Mouse (Mus musculus) liver, adult 2 months (tissue): ENCODE results near the gene Hoxc12. TPM values are rescaled to one million over a fixed set of nuclear protein-coding genes. Genes with fewer than 3 reads are reported as not detected.

Experiments used
- DNase-seq: peaks from one replicate; pipeline ENCODE4 v3.0.0-alpha.2; 2011; ENCODE audit warnings: low read depth, low spot score; ENCODE audit errors: extremely low read depth
- H3K27ac ChIP-seq: fragments of 200-500 bp; replicated peaks from 2 replicates; pipeline ENCODE4 v1.5.1; 2012; ENCODE audit warnings: low read depth, mild to moderate bottlenecking, control low read depth, inconsistent platforms, low read length; ENCODE audit not compliant: insufficient read depth
- H3K27me3 ChIP-seq: fragments of 200-500 bp; 2 replicates; pipeline ENCODE4 v1.6.1; 2012; ENCODE audit warnings: mild to moderate bottlenecking, moderate library complexity, low read length, inconsistent platforms; ENCODE audit not compliant: control insufficient read depth, insufficient read depth
- H3K36me3 ChIP-seq: fragments of 200-500 bp; 2 replicates; pipeline ENCODE4 v1.6.1; 2012; ENCODE audit warnings: low read length, inconsistent platforms; ENCODE audit not compliant: control insufficient read depth, insufficient read depth
- H3K4me1 ChIP-seq: fragments of 200-500 bp; 2 replicates; pipeline ENCODE4 v1.6.1; 2011; ENCODE audit warnings: low read length; ENCODE audit not compliant: control insufficient read depth, insufficient read depth
- H3K4me3 ChIP-seq: fragments of 200-500 bp; 2 replicates; pipeline ENCODE4 v1.5.1; 2011; ENCODE audit warnings: low read depth, mild to moderate bottlenecking, control low read depth, low read length, moderate library complexity; ENCODE audit not compliant: insufficient read depth
- H3K79me2 ChIP-seq: fragments of 200-500 bp; 2 replicates; pipeline ENCODE4 v1.6.1; 2012; ENCODE audit warnings: inconsistent platforms, mild to moderate bottlenecking, low read length, moderate library complexity; ENCODE audit not compliant: control insufficient read depth, insufficient read depth
- H3K9ac ChIP-seq: fragments of 200-500 bp; 2 replicates; pipeline ENCODE4 v1.6.1; 2012; ENCODE audit warnings: low read depth, mild to moderate bottlenecking, control low read depth, inconsistent platforms, low read length
- CTCF ChIP-seq: fragments of 200-500 bp; IDR thresholded peaks from 2 replicates; pipeline ENCODE4 v1.5.1; 2011; ENCODE audit warnings: low read depth, low read length, control low read depth
- POLR2A ChIP-seq: fragments of 200-500 bp; IDR thresholded peaks from 2 replicates; pipeline ENCODE4 v1.6.1; 2011; ENCODE audit warnings: low read length, control low read depth; ENCODE audit not compliant: insufficient read depth; ENCODE audit errors: extremely low read depth
- WGBS: fragments of 180-500 bp; shearing (Covaris S2); methylation state at CpG from one replicate; pipeline ENCODE4 v1.1.7; 2018; 5-methylcytosine and 5-hydroxymethylcytosine counted together
- polyA plus RNA-seq: library from polyadenylated mRNA; depleted of rRNA; stranded (reverse); fragments of >200 nt; gene quantifications from 2 replicates; pipeline ENCODE4 v1.2.3, GENCODE M21; 2012
- total RNA-seq: library from RNA; depleted of rRNA; stranded (reverse); fragments of >200 nt; gene quantifications from 2 replicates; pipeline ENCODE4 v1.2.3, GENCODE M21; 2014

Gene Hoxc12
- total and polyA plus RNA-seq, 2 experiments: not detected

- TF ChIP-seq CTCF (no peak), POLR2A (no peak)
Observed at GRCm38 (mm10) chr15:102913038-102913585, 23.4 kb upstream of the Hoxc12 start.

GRCm38 (mm10) chr15:102917972-102918572 is 18.5 kb upstream of the Hoxc12 start:
- TF ChIP-seq CTCF (no peak), POLR2A (no peak)
- no peak for DNase-seq
- no peak overlapping the region for H3K27ac ChIP-seq
- WGBS: 5% methylated on average over 20 of the region's 20 CpGs
- peaks cover 32% of the 10 kb centered on the region for H3K27me3 ChIP-seq
- no peaks in the 10 kb centered on the region for H3K79me2 ChIP-seq
- H3K4me3 ChIP-seq: no peak overlapping the region
- no peak overlapping the region for H3K9ac ChIP-seq
- H3K4me1 ChIP-seq: no peaks in the 10 kb centered on the region
- no peaks in the 10 kb centered on the region for H3K36me3 ChIP-seq

More at GRCm38 (mm10) chr15:102913038-102913585, 23.4 kb upstream of the Hoxc12 start:
- Histone ChIP-seq H3K4me3 (no peak overlapping the region), H3K27ac (no peak overlapping the region), H3K4me1 (no peaks in the 10 kb centered on the region), H3K36me3 (no peaks in the 10 kb centered on the region), H3K27me3 (peaks cover 16% of the 10 kb centered on the region; the same call in 1 of the 2 replicates), H3K9ac (no peak overlapping the region), H3K79me2 (no peaks in the 10 kb centered on the region)
- WGBS: 2% methylated on average over 19 of the region's 19 CpGs
- no peak for DNase-seq

DNA sequence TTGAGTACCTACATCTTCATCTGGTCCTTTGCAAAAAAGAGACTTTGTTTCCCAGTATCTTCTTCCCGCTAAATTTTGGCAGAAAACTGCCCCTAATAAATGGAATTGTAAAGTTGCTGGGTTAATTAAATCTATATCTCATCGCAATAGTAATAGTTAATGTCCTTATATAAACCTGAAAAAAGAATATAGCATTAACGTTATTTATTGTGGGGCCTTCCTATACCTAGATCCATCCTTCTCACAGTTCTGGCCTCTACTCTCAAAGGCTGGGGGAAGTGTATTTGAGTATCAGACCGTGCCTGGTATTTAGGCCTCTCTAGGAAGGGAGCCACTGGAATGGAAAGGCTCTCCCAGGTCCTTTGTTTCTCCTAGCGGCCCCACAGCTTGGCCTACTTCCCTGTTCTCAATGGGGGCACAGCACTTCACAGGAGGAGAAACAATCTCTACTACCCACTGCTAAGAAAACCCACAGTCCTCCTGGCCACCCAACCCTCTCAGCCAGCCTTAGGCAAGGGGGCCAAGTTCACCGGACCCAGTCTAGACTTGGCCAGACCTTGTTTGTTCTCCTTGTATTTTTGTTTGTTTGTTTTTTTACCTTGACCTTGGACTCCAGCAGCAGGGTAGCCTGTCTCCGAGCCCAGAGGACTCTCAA is 17.8 kb upstream of the Hoxc12 start:
- TF ChIP-seq CTCF (no peak), POLR2A (no peak)
- no peak overlapping the region for H3K4me3 ChIP-seq
- no peak overlapping the region for H3K9ac ChIP-seq
- H3K27ac ChIP-seq: no peak overlapping the region
- WGBS: 6% methylated on average over 7 of the region's 7 CpGs
- H3K4me1 ChIP-seq: no peaks in the 10 kb centered on the region
- no peaks in the 10 kb centered on the region for H3K36me3 ChIP-seq
- H3K79me2 ChIP-seq: no peaks in the 10 kb centered on the region
- no peak for DNase-seq
- H3K27me3 ChIP-seq: peaks cover 31% of the 10 kb centered on the region

DNA sequence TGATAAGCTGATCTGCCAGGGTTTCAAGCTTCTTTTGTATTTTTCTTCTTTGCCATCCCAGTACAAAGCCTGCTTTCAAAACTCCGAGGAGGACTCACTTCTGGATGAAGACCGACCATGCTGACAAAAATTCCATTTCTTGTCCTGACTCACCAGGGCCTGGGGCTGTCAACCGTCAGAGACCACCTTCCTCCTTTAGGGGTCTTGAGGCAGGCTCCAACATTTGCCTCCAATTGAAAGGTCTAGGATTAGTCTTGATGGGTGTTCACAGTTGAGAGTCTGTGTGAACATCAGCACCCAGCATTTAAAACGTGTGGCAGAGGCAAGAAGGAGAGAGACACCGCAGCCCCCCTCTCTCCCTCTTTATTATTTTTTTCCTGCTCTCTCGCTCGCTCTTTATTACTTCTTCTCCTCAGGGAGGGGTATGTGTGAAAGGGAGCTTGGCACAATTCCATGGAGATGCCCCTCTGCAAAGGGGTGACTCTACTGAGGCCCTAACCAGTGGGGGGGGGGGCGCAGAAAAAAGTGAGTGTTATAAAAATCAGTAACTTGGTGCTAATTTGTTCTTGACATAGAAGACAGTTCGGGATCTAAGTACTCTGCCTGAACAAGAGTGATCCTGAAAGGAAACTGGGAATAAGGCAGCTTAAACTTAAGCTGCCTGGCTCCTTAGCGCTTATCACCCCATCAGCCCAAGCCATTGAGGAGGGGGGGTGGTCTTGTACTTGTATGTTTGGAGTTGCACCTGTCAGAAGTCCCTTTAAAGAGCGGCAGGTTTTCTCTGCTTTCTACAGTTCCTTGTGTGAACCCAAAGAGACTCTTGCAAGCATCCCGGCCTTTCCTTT is 17.0 kb upstream of the Hoxc12 start:
- Histone ChIP-seq H3K79me2 (no peaks in the 10 kb centered on the region), H3K36me3 (no peaks in the 10 kb centered on the region), H3K4me1 (no peaks in the 10 kb centered on the region), H3K27me3 (peaks cover 31% of the 10 kb centered on the region), H3K9ac (no peak overlapping the region), H3K27ac (no peak overlapping the region), H3K4me3 (no peak overlapping the region)
- WGBS: 9% methylated on average over 12 of the region's 12 CpGs
- no peak for DNase-seq
- TF ChIP-seq CTCF (no peak), POLR2A (no peak)

DNA sequence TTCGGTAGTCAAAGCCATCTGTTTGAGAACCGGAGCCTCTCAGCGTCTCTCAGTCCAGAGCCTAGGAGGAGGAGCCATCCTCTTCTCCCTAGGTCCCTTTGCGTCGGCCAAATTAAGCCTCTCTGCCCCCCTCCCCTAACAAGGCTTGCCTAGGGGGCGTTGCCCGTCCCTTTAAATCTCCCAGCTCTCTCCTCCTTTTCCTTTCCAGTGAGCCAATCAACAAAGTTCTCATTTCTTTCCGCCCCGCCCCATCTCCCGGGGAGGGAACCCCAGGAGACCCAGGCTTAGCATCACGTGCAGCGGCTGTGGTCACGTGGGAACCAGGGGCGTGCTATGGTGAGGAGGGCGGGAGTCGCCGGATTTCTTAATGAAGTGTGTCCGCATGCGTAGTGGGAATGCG is 15.9 kb upstream of the Hoxc12 start:
- H3K9ac ChIP-seq: no peak overlapping the region
- TF ChIP-seq POLR2A (no peak), CTCF (no peak)
- no peaks in the 10 kb centered on the region for H3K4me1 ChIP-seq
- H3K27me3 ChIP-seq: peaks cover 34% of the 10 kb centered on the region
- DNase-seq: peak; percentile 3
- no peak overlapping the region for H3K27ac ChIP-seq
- no peak overlapping the region for H3K4me3 ChIP-seq
- WGBS: 3% methylated on average over 20 of the region's 20 CpGs
- H3K36me3 ChIP-seq: no peaks in the 10 kb centered on the region
- H3K79me2 ChIP-seq: no peaks in the 10 kb centered on the region
